Mouse (Mus musculus) olfactory bulb, adult 2 months (tissue): ENCODE data around the gene Zscan5b.

Source experiments
- CTCF ChIP-seq: fragments of 200-500 bp; IDR thresholded peaks from 2 replicates; pipeline ENCODE4 v1.5.1; 2012; ENCODE audit warnings: low read depth, mild to moderate bottlenecking, low read length, moderate library complexity; ENCODE audit not compliant: insufficient read depth
- POLR2A ChIP-seq: fragments of 200-500 bp; IDR thresholded peaks from 2 replicates; pipeline ENCODE4 v1.6.1; 2012; ENCODE audit warnings: mild to moderate bottlenecking, low read depth, low read length, moderate library complexity; ENCODE audit not compliant: insufficient read depth

- no peak for TF ChIP-seq CTCF
- TF ChIP-seq POLR2A, result no peak
Observed at GRCm38 (mm10) chr7:6252410-6252809, 30.3 kb downstream of the Zscan5b start, which contains the start of gene Epp13.
